Mouse (Mus musculus) adipocyte (in vitro differentiated cells): ENCODE results near the gene Poglut1.

Source experiments
- DNase-seq: peaks from one replicate; pipeline ENCODE4 v3.0.0-alpha.2; 2016; ENCODE audit warnings: low spot score

The Poglut1 gene

GRCm38 (mm10) chr16:38549479-38550396, at the start of gene Poglut1:
Poglut1 (minus strand) TSS chr16:38550258.
- DNase-seq, result peak; percentile 76

GRCm38 (mm10) chr16:38598986-38599680, 49.1 kb upstream of the Poglut1 start:
- DNase-seq, result peak; percentile 75

GRCm38 (mm10) chr16:38596651-38597050, 46.6 kb upstream of the Poglut1 start:
- DNase-seq, result no peak

DNA sequence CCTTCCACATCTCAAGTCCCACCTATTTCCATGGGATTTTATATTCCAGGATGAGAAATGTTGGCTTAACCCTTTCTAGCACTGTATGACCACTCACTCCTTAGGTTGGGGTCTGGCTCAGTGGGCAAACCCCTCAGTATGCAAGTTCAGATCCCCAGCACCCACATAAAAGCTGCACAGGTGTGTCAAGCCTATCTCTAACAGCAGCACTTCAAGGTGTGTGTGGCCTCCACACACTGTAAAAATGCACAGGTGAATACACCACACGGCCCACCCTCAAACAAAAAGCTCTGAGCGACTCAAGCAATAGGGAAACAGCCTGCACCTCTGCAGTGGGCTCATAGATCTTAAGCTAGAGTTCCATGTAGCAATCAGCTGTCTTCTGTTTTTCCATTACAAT, 46.0 kb upstream of the Poglut1 start:
- no peak for DNase-seq

DNA sequence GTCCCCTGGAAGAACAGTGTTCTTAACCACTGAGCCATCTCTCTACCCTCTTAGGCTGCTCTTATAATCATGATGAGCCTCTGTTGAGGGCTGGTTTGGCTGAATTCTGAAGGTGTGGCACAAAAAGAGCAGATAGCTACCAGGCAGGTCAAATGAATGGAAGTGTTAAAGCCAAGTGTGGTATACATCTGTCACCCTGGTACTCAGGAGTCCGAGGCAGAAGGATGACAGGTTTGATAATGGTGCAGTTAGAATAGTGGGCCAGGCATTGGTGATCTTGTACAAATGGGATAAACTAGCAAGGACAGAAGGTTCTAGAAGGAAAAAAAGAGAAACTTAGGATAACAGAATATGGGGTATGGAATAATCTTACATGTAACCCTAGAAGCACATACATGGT, 44.4 kb upstream of the Poglut1 start:
- DNase-seq, result no peak

GRCm38 (mm10) chr16:38592946-38593345, 42.9 kb upstream of the Poglut1 start:
- no peak for DNase-seq

GRCm38 (mm10) chr16:38592026-38592678, 42.1 kb upstream of the Poglut1 start:
- no peak for DNase-seq

DNA sequence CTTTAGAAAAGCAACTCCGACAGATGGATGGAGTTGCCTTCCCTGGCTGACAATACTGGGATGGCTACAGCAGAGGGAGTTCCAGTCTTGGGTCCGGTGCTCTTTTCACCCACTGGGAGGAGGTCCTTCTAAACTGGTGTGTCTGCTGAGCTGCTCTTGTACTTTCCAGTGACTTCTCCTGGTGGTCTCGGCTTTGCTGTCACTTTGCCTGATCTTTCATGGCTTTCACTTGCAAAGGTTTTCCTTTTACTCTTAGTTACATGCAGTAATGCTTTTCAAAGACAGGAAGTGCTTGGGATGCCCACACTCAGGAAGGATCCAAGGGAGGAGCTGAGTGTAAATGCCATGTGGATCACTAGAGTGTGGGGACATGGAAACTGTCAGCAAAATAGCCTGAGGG, 41.4 kb upstream of the Poglut1 start:
- DNase-seq, result no peak

- no peak for DNase-seq
These were observed 37.5 kb upstream of the Poglut1 start for GRCm38 (mm10) chr16:38587572-38587971.

- DNase-seq, result no peak
These were observed 37.1 kb upstream of the Poglut1 start for GRCm38 (mm10) chr16:38587163-38587562.

- DNase-seq, result no peak
These were observed 35.1 kb upstream of the Poglut1 start for GRCm38 (mm10) chr16:38585186-38585585.

GRCm38 (mm10) chr16:38584761-38585160, 34.7 kb upstream of the Poglut1 start:
- no peak for DNase-seq

DNA sequence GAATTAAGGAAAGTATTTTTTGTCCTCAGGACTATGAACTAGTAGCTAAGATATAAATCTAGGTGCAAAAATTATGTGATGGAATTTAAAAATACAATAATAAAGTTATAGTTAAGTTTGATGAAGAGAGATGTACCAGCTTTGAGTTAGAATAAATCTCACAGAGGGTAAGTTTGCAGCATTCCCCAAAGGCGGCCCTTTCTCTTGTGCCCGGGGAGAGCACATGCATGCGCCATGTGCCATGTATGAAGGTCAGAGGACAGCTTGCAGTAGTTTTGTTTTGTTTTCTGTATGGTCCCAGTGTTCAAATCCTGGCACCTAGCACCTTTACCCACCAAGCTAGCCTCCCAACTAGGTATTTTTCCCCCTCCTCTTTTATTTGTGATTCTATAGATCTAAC, 21.4 kb upstream of the Poglut1 start:
- DNase-seq, result no peak

GRCm38 (mm10) chr16:38568192-38568591, 18.1 kb upstream of the Poglut1 start:
- DNase-seq, result no peak

- DNase-seq, result no peak
These were observed 13.5 kb upstream of the Poglut1 start for GRCm38 (mm10) chr16:38563516-38563915.

DNA sequence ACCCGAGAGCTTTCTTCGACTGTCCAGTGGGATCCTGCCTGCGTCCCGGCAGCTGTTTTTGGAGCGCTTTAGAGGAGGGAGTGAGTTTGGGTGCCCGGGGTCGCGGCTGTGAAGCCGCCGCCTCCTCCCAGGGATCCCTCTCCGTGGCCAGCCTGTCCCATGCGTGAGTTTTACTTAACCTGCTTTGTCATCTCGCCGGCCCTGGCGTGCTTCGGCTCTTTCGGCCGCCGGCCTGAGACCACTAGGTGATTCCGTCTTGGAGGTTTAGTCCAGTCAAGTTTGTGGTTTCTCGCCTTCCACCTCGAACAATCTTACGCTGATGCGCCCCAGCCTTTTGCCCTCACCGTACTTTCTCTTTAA, 12.9 kb upstream of the Poglut1 start:
- peak; percentile 45 for DNase-seq

GRCm38 (mm10) chr16:38562131-38562967, 12.3 kb upstream of the Poglut1 start:
- peak; percentile 95 for DNase-seq

GRCm38 (mm10) chr16:38558221-38558748, 8.2 kb upstream of the Poglut1 start, which contains the start of gene Tmem39a:
Tmem39a (plus strand) TSS chr16:38558698.
- no peak for DNase-seq

DNA sequence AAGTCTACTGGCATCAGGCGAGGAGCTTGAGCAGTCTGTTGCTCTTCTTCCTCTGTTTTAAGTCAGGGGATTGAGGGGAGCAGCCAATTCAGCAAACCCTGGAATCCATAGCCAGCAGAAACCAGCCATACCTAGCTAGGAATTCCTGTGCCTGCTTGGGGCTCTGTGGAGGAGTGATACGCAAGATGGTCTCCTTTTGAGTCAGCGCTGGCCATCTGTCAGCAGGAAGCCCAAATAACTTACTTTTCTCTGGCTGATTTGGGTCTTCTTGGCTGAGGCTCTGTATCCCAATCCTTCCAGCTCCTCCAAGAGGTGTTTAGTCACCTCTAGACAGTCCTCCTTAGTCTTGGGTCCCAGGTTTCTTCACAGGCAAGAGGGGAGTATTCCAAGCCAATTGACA, 5.9 kb upstream of the Poglut1 start:
- no peak for DNase-seq

- no peak for DNase-seq
These were observed 2.1 kb downstream of the Poglut1 start for GRCm38 (mm10) chr16:38548000-38548399.

- DNase-seq, result no peak
These were observed 11.2 kb downstream of the Poglut1 start for GRCm38 (mm10) chr16:38538716-38539380.
